In genomic region chr2:119325568-119326143, GRCm38 (mm10) we compare ENCODE assay signal across 8 mouse cellular contexts. TPM values are rescaled to one million over a fixed set of nuclear protein-coding genes. Genes with fewer than 3 reads are reported as not detected.
DNase-seq lines count a peak whose midpoint lies in the region; ATAC-seq and TF ChIP-seq lines count a peak whose summit lies in the region.

Gene Dll4 (plus strand): TSS chr2:119325784.

- peak within 1 kb of the TSS; percentile 44 for H3K27ac ChIP-seq in kidney, adult 2 months (ENCODE audit: insufficient read depth, low read depth, low read length)
- H3K27ac ChIP-seq in lung, embryonic 15.5 days, result peak within 1 kb of the TSS; percentile 46

- no peaks in the 10 kb centered on the region for H3K36me3 ChIP-seq in kidney, adult 2 months (ENCODE audit: control insufficient read depth, insufficient read depth, low read length)
- no peaks in the 10 kb centered on the region for H3K36me3 ChIP-seq in lung, embryonic 15.5 days

- TF ChIP-seq CTCF in brain, embryonic 14.5 days (IDR thresholded peaks at IDR 0.05; ENCODE audit: borderline replicate concordance, extremely low read depth, insufficient read depth, insufficient read length), result 0 out of 2 replicates have a peak, but pooled peaks have one; percentile 2
- TF ChIP-seq CTCF in kidney, adult 2 months (conservative IDR thresholded peaks at IDR 0.05; ENCODE audit: insufficient read depth, insufficient read length, low read depth, low read length), result no peak

- peak within 1 kb of the TSS; percentile 93 for H3K4me2 ChIP-seq in lung, embryonic 15.5 days

- H3K4me3 ChIP-seq in kidney, adult 2 months (ENCODE audit: insufficient read depth, low read depth, low read length), result peak within 1 kb of the TSS; percentile 63
- peak within 1 kb of the TSS; percentile 54 for H3K4me3 ChIP-seq in lung, embryonic 15.5 days

- TF ChIP-seq POLR2A in brain, embryonic 14.5 days (IDR thresholded peaks at IDR 0.05; ENCODE audit: borderline replicate concordance, extremely low read depth, insufficient read depth, insufficient read length, poor library complexity, severe bottlenecking), result peak; percentile 19; the same call in 1 of the 2 replicates
- peak; percentile 86 for TF ChIP-seq POLR2A in kidney, adult 2 months (IDR thresholded peaks at IDR 0.05; ENCODE audit: low read depth, low read length)

- peak; percentile 50 for ATAC-seq in lung, embryonic 15.5 days (ENCODE audit: borderline replicate concordance, extremely low read depth, low FRiP score, low TSS enrichment)

- H3K9ac ChIP-seq in lung, embryonic 15.5 days, result peak within 1 kb of the TSS; percentile 44

- WGBS in kidney, adult 2 months, result under 1% methylated on average over 32 of the region's 33 CpGs
- WGBS in lung, embryonic 15.5 days, result under 1% methylated on average over 33 of the region's 33 CpGs

- no peaks in the 10 kb centered on the region for H3K9me3 ChIP-seq in lung, embryonic 15.5 days

- H3K27me3 ChIP-seq in kidney, adult 2 months (replicated peaks; ENCODE audit: control insufficient read depth, insufficient read depth, low read length), result no peaks in the 10 kb centered on the region
- peaks cover 84% of the 10 kb centered on the region for H3K27me3 ChIP-seq in lung, embryonic 15.5 days

- H3K4me1 ChIP-seq in kidney, adult 2 months (ENCODE audit: control insufficient read depth, insufficient read depth, low read length), result no peaks in the 10 kb centered on the region
- H3K4me1 ChIP-seq in lung, embryonic 15.5 days, result peaks cover 90% of the 10 kb centered on the region

- DNase-seq in right cerebral cortex, postnatal 4 days, result peak; percentile 31
- no peak for DNase-seq in right cerebral cortex, adult 18-20 months
- peak; percentile 67 for DNase-seq in brain, embryonic 14.5 days (ENCODE audit: low read depth)
- DNase-seq in heart, adult 9 months (ENCODE audit: low spot score in 2 of 2), result peak; percentile 76 to 90
- DNase-seq in kidney, adult 2 months, result peak; percentile 88
- peak; percentile 47 for DNase-seq in skeletal muscle tissue, adult 2 months (ENCODE audit: low read depth, low spot score)
- no peak for DNase-seq in layer of hippocampus, adult 9-10 months (ENCODE audit: low spot score)

RNA-seq across cellular contexts. Expression of gene Dll4, which starts in this region (rescaled TPM):
- polyA plus RNA-seq in brain, embryonic 14.5 days (2012; rRNA removed), result 5.9 and 9.0 TPM in 2 replicates
- 14.6 and 15.9 TPM in 2 replicates for polyA plus RNA-seq in kidney, adult 2 months (2012; rRNA removed)
- polyA plus RNA-seq in lung, embryonic 15.5 days (2015; fragmentation: Nextera tagmentation; extraction: Ambion mirVana), result 13.6 and 14.7 TPM in 2 replicates

Comparison
In these comparisons a context has a peak if more than half of its experiments do, and no peak if none do; other contexts are left out.
1. DNase-seq: peak in right cerebral cortex, postnatal 4 days (single experiment), brain, embryonic 14.5 days (single experiment), heart, adult 9 months (2 of 2), kidney, adult 2 months (single experiment) and skeletal muscle tissue, adult 2 months (single experiment); none in right cerebral cortex, adult 18-20 months (single experiment) and layer of hippocampus, adult 9-10 months (single experiment).